Mouse (Mus musculus) brain, embryonic 14.5 days (tissue): Measurements from ENCODE around the gene Ano10. TPM values are rescaled to one million over a fixed set of nuclear protein-coding genes. Genes with fewer than 3 reads are reported as not detected.

Experiments used
- DNase-seq: peaks from one replicate; pipeline ENCODE4 v3.0.0-alpha.2; 2011; ENCODE audit warnings: low read depth
- CTCF ChIP-seq: fragments of 200-500 bp; IDR thresholded peaks from 2 replicates; pipeline ENCODE4 v1.5.1; 2012; ENCODE audit warnings: inconsistent platforms, mild to moderate bottlenecking, moderate library complexity, borderline replicate concordance; ENCODE audit not compliant: insufficient read depth, insufficient read length; ENCODE audit errors: extremely low read depth
- POLR2A ChIP-seq: fragments of 200-500 bp; IDR thresholded peaks from 2 replicates; pipeline ENCODE4 v1.6.1; 2012; ENCODE audit warnings: mild to moderate bottlenecking, inconsistent platforms, borderline replicate concordance; ENCODE audit not compliant: poor library complexity, insufficient read depth, insufficient read length, severe bottlenecking; ENCODE audit errors: extremely low read depth
- polyA plus RNA-seq: library from polyadenylated mRNA; depleted of rRNA; stranded (reverse); fragments of >200 nt; gene quantifications from 2 replicates; pipeline ENCODE4 v1.2.3, GENCODE M21; 2012

The Ano10 gene
- polyA plus RNA-seq, 1 experiment: 41.6 TPM

DNA sequence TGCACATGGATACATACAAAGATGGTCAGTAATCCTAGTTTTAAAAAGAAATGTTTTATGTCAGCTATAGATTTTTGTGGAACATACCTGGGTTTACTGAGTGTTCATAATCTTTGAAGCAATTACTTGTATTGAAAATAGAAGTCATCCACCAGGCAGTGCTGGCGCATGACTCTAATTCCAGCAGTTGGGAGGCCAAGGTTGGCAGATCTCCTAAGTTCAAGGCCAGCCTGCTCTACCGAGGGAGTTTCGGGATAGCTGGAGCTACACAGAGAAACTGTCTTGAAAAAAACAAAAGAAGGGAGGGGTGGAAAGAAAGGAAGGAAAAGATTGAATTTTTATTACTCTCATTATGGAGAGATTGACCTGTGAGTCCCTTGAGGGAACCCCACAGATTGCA lies 145.9 kb downstream of the Ano10 start:
- TF ChIP-seq POLR2A: no peak
- TF ChIP-seq CTCF: no peak
- DNase-seq: no peak

DNA sequence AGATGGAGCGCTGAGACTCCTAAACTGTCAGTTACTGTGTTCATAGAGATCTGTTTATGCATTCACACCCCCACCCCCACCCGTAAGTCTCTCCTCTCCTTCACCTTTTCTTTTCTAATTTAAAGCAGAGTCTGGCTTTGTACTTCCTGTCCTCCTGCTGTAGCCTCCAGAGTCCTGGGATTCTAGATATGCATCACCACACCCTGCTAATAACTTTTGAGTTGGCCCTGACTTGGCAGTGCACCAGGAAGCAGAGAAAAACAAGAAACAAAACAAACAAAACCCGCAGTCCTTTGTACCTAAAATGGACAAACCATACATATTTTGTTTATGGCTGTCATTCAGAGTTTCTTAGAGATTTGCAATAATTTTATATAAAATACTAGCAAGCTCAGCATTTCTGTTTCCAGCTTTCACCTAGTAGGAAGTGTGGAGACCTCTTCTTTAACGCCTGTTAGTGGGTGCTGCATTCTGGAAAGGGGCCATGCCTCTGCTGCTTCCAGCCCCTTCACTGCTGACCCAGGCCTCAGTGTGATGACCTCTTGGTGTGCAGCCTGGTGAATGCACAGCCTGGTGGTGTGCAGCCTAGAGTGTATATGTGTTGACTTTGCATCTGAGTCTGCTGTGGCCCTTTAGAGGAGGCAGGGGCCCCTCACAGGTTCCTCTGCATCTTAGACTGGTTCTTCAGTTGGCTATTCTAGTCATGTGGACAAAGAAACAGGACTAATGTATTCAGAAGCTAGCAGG lies 147.9 kb downstream of the Ano10 start:
- no peak for DNase-seq
- no peak for TF ChIP-seq CTCF
- no peak for TF ChIP-seq POLR2A

DNA sequence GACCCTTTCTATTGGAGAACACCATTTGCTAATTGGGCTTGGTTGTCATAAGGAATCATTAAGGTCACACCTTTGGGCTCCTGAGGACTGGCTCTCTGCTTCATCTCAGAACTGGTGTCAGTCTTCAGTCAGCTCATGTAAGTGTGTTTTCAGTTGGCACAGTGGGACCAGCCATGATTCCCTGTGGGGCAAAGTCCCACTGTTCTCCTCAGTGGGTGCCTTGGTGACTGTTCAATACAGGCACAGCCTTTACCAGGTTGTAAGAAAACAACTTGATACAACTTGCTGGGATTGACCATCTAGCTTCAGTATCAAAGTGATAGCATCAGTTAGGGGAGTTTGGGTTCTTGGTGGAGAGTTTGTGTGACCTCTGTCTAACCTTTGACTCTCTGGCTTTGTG lies 148.5 kb downstream of the Ano10 start:
- TF ChIP-seq POLR2A (no peak), CTCF (no peak)
- DNase-seq: no peak

- no peak for DNase-seq
- no peak for TF ChIP-seq POLR2A
- peak; percentile 12; the same call in 1 of the 2 replicates for TF ChIP-seq CTCF
These were observed 149.4 kb downstream of the Ano10 start for GRCm38 (mm10) chr9:122144776-122145175.

- TF ChIP-seq CTCF: no peak
- TF ChIP-seq POLR2A: no peak
- DNase-seq: peak; percentile 4
These were observed 151.0 kb downstream of the Ano10 start for GRCm38 (mm10) chr9:122143219-122143618.

DNA sequence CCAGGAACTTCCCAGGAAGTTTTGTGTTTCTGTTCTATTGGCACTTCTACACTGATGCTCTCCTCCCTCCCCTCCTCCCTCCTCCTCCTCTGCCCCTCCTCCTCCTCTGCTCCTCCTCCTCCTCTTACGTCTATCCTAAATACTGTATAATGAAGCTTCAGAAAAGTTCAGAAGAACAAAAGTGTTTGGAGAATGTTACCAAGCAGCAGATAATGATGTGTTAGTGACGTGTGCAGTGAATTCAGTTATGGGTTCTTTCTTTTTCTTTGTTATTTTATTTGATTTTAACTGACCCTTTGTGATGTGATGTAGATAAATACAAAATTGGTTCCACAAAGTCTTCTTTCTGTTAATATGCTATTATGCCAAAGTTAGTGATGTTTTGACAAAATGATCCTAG lies 155.0 kb downstream of the Ano10 start:
- DNase-seq: no peak
- TF ChIP-seq POLR2A (no peak), CTCF (no peak)

DNA sequence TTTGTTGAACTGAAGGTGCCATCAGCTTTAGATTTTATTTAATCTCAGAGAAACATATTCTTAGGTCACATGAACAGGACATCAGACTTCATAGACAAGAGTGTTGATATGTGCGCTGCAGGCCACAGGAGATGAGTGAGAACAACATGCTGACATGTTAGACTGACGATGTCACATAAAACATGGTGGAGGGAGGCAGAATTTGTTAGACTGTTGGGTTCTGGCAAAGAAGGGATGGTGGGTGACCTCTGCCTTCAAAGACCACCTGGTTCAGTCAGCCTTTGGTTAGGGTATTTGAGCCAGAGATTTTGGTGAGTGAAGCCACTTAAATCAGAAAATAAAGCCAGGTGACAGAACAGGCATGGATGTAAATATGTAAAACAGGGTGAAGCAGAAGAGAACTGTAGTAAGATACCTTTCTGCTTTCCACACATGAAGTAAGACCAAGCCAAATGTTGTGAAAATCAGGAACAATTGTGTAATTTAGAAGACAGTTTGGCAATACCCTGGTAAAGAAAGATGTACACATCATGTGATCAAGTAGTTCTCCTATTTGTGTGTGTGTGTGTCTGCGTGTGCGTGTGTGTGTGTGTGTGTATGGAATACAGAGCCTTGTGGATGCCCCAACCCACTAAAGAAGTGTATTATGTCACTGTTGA lies 155.7 kb downstream of the Ano10 start:
- DNase-seq: no peak
- no peak for TF ChIP-seq POLR2A
- no peak for TF ChIP-seq CTCF

DNA sequence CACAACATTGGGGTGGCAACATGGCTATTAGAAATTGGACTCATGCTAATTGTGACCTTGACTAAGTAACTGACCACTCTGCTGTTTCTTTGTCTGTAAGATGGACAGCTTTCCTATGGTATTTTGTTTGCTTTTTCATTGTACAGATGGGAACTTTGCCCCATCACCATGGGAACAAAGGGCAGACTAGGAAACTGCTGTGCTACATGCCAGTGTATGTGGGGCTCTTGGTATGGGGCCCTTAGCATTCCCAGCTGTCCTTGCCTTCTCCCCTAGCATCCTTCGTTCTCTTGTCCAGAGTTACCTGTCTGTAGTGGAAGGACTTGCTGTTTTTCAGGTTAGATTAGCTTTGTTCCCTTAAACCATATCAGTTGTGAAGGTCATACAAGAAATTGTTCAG lies 156.3 kb downstream of the Ano10 start:
- no peak for DNase-seq

GRCm38 (mm10) chr9:122135885-122136170 lies 158.4 kb downstream of the Ano10 start:
- no peak for DNase-seq
- TF ChIP-seq POLR2A: no peak
- no peak for TF ChIP-seq CTCF

More for the DNA sequence above, 156.3 kb downstream of the Ano10 start:
- TF ChIP-seq POLR2A: no peak
- no peak for TF ChIP-seq CTCF

GRCm38 (mm10) chr9:122135095-122135884 lies 158.9 kb downstream of the Ano10 start:
- DNase-seq: no peak
- no peak for TF ChIP-seq CTCF
- TF ChIP-seq POLR2A: no peak

DNA sequence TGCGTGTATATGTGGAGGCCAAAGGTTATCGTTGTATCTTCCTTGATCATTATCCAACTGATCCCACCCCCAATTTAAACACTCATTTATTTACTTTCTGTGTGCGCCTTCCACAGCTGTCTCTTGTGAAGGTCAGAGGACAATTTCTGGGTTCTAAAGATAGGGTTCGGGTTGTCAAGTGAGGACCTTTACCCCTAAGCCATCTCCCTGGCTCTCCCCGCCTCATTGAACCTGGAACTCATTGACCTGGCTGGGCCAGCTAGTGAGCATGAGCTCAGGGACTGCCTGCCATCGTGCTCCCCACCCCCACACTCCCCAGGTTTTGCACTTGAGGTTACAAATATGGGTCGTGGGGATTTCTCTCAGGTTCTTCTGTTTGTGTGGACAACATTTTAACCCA lies 162.1 kb downstream of the Ano10 start:
- no peak for DNase-seq
- TF ChIP-seq POLR2A: no peak
- TF ChIP-seq CTCF: no peak

DNA sequence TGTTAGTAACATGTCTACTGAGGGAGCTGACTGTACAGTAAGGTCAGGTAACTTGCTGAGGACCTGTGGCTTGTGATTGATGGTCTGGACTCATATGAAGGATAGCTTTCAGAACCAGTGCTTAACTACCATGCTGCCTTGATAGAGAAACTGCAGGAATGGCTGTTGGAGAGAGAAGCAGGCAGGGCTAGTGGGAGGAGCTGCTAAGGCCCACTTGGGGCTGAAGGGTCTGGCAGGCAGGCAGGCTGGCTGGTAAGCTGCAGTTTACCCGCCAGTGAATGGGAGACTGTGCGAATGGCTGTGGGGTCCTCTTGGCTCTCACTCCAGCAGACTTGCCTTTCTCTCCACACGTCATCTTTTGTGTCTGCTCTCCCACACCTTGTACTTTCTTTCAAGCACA lies 163.6 kb downstream of the Ano10 start:
- TF ChIP-seq POLR2A: no peak
- TF ChIP-seq CTCF: no peak
- peak; percentile 18 for DNase-seq

GRCm38 (mm10) chr9:122128686-122129085 lies 165.5 kb downstream of the Ano10 start:
- no peak for DNase-seq
- TF ChIP-seq POLR2A (no peak), CTCF (no peak)
